ENCODE assay signal across 15 mouse cellular contexts in the genomic region with DNA sequence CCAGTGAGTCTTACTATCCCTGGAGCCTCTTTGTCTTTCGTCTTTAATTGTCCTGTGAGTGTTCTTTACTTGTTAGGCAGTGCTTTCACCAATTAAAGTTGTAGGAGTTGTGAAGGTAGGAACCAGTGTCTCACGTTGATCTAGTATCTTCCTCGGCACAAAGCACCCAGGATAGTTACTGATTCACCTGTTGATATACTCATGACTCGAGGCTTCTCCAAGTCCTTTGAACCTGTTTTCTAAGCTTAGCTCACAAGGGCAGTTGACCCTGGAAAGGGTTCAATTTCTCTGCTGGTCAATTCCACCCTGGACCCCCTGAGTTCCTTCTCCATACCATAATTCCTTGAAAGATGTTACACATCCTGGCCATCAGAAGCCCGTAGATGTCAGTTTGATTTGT.
"Had no signal": no experiment of that assay in that cellular context is flagged by ENCODE, and none has a peak within 500 bp of the region (broad histone marks: within the 10 kb centered on the region; RNA-seq: fewer than 3 reads in every experiment).

No protein-coding gene starts in this region.

- H3K4me2 ChIP-seq: neural tube, embryonic 15.5 days; stomach, embryonic 15.5 days had no signal

- H3K36me3 ChIP-seq: neural tube, embryonic 15.5 days; stomach, embryonic 15.5 days had no signal

- DNase-seq: retina, postnatal 1 day; right cerebral cortex, adult 18-20 months; right cerebral cortex, postnatal 14 days; right cerebral cortex, postnatal 25 days; right cerebral cortex, postnatal 4 days; spleen, adult 18-20 months; thymus, adult 18-20 months; thymus, adult 2 months; thymus, postnatal 14 days; thymus, postnatal 25 days; thymus, postnatal 36 days; thymus, postnatal 4 days had no signal

- H3K4me3 ChIP-seq: neural tube, embryonic 15.5 days; stomach, embryonic 15.5 days had no signal

- H3K9ac ChIP-seq: neural tube, embryonic 15.5 days; stomach, embryonic 15.5 days had no signal

- H3K9me3 ChIP-seq: neural tube, embryonic 15.5 days; stomach, embryonic 15.5 days had no signal

- H3K4me1 ChIP-seq: stomach, embryonic 15.5 days had no signal

- H3K27ac ChIP-seq: neural tube, embryonic 15.5 days; stomach, embryonic 15.5 days; stomach, postnatal 0 days had no signal

- H3K27me3 ChIP-seq: stomach, embryonic 15.5 days had no signal
